Mouse (Mus musculus): Measurements from ENCODE around the gene Ninj2. TPM values are rescaled to one million over a fixed set of nuclear protein-coding genes. Genes with fewer than 3 reads are reported as not detected.
A peak's percentile ranks its signal among the peaks of the same experiment; 100 is the strongest.

The Ninj2 gene
- polyA plus RNA-seq, 1 experiment from 2014 or later = not detected

DNA sequence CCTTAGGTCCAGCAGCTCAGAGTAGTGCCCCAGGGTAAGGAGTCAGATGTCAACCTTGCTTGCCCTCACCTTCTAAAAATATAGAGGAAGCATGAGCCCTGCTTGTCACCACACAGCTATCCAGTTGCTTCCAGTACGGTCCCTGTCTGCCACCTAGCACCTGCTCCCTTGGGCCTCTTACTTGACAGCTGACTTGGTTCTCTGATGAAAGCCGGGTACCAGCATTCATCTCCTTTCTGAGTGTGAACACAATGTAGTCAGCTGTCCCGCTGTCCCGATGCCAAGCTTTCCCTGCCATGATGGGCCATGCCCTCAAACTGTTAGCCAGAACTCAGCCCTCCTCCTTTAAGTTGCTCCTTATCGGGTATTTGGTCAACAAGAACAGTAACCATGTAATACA lies 89.0 kb downstream of the Ninj2 start:
- Histone ChIP-seq H3K36me3 (ENCODE audit: control insufficient read depth, insufficient read depth, low read length) (no peaks in the 10 kb centered on the region), H3K27ac (ENCODE audit: low read length) (no peak overlapping the region), H3K4me3 (ENCODE audit: low read depth, low read length) (no peak overlapping the region), H3K27me3 (ENCODE audit: control insufficient read depth, insufficient read depth, low read length) (no peaks in the 10 kb centered on the region), H3K4me2 (replicated peaks; ENCODE audit: low read depth, low read length) (no peak overlapping the region), H3K4me1 (ENCODE audit: control insufficient read depth, insufficient read depth, low read length) (no peaks in the 10 kb centered on the region), H3K9me3 (ENCODE audit: control insufficient read depth, low read depth, low read length) (no peaks in the 10 kb centered on the region), H3K9ac (replicated peaks; ENCODE audit: low read depth, low read length) (no peak overlapping the region)
- no peak for ATAC-seq (ENCODE audit: insufficient number of reproducible peaks, insufficient read depth, low FRiP score, low read depth)
- WGBS = 91% methylated on average over 5 of the region's 5 CpGs

DNA sequence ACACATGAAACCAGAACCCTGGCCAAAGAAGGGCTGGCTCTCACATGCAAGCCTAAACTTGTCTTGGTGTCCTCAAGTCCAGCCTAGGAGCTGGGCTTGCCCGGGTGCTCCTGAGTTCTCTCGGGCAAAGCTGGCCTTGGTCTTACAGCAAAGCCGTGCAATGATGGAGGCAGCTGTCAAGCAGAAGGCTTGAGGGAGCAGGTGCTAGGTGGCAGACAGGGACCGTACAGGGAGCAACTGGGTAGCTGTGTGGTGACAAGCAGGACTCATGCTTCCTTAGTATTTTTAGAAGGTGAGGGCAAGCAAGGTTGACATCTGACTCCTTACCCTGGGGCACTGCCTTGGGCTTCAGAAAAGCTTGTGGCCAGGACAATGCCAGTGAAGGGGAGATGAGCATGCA lies 90.6 kb downstream of the Ninj2 start:
- H3K4me2 ChIP-seq (replicated peaks; ENCODE audit: low read depth, low read length) = no peak overlapping the region
- no peak for ATAC-seq (ENCODE audit: insufficient number of reproducible peaks, insufficient read depth, low FRiP score, low read depth)
- H3K9me3 ChIP-seq (ENCODE audit: control insufficient read depth, low read depth, low read length) = no peaks in the 10 kb centered on the region
- 86% methylated on average over 4 of the region's 4 CpGs for WGBS
- H3K36me3 ChIP-seq (ENCODE audit: control insufficient read depth, insufficient read depth, low read length) = no peaks in the 10 kb centered on the region
- no peak overlapping the region for H3K9ac ChIP-seq (replicated peaks; ENCODE audit: low read depth, low read length)
- H3K4me3 ChIP-seq (ENCODE audit: low read depth, low read length) = no peak overlapping the region
- no peaks in the 10 kb centered on the region; the same call in 1 of the 2 replicates for H3K4me1 ChIP-seq (ENCODE audit: control insufficient read depth, insufficient read depth, low read length)
- no peak overlapping the region for H3K27ac ChIP-seq (ENCODE audit: low read length)
- no peaks in the 10 kb centered on the region for H3K27me3 ChIP-seq (ENCODE audit: control insufficient read depth, insufficient read depth, low read length)

DNA sequence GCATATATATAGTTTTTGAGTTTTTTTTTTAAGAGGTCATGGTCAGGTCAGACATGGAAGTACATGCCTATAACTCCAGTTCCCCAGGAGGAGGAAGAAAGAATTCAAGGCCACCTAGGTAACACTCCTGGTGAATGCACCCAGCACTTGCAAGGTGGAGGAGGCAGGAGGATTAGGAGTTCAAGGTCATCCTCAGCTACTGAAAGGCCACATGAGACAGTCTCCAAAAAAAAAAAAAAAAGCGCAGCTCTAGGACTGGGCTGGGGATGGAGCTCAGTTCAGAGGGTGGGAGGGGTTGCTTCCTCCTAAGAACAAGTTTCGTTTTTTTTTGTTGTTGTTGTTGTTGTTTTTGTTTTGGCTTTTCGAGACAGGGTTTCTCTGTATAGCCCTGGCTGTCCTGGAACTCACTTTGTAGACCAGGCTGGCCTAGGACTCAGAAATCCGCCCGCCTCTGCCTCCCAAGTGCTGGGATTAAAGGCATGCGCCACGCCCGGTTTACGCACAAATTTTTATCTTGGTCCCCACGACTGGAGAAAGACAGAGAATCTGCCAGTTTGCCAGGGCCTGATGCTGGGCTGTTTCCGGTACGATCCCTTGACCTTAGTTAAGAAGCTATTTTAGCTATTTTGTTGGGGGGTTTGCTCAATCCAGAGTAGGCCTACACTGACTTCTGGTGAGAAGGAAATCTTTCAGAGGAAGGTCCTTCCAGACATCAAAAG lies 92.0 kb downstream of the Ninj2 start:
- no peaks in the 10 kb centered on the region for H3K9me3 ChIP-seq (ENCODE audit: control insufficient read depth, low read depth, low read length)
- H3K27me3 ChIP-seq (ENCODE audit: control insufficient read depth, insufficient read depth, low read length) = no peaks in the 10 kb centered on the region
- no peak overlapping the region for H3K4me2 ChIP-seq (replicated peaks; ENCODE audit: low read depth, low read length)
- no peak for ATAC-seq (ENCODE audit: insufficient number of reproducible peaks, insufficient read depth, low FRiP score, low read depth)
- no peak overlapping the region for H3K27ac ChIP-seq (ENCODE audit: low read length)
- H3K4me1 ChIP-seq (ENCODE audit: control insufficient read depth, insufficient read depth, low read length) = no peaks in the 10 kb centered on the region; the same call in 1 of the 2 replicates
- WGBS = 89% methylated on average over 12 of the region's 12 CpGs
- H3K36me3 ChIP-seq (ENCODE audit: control insufficient read depth, insufficient read depth, low read length) = no peaks in the 10 kb centered on the region
- H3K4me3 ChIP-seq (ENCODE audit: low read depth, low read length) = no peak overlapping the region
- H3K9ac ChIP-seq (replicated peaks; ENCODE audit: low read depth, low read length) = no peak overlapping the region

DNA sequence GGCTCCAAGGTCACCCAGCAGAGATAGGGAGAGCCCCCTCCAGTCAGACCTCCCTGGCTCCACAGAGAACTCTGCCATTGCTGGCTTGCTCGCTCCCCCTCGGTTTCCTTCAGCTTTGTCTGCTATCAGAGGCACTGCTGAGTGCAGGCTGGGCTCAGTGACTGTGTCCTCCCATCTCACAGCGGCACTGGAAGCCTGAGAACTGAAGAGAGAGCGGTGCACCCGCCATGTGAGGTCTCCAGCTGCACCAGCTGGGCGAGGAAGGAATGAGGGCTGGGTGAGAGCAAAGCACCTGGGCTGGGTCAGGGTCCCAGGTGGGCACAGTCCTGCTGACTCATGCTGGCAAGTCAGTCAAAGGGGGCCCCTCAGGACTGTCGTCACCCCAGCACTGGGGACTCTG lies 92.6 kb downstream of the Ninj2 start:
- Histone ChIP-seq H3K27me3 (ENCODE audit: control insufficient read depth, insufficient read depth, low read length) (no peaks in the 10 kb centered on the region), H3K4me1 (ENCODE audit: control insufficient read depth, insufficient read depth, low read length) (no peaks in the 10 kb centered on the region; the same call in 1 of the 2 replicates), H3K4me2 (replicated peaks; ENCODE audit: low read depth, low read length) (no peak overlapping the region), H3K9me3 (ENCODE audit: control insufficient read depth, low read depth, low read length) (no peaks in the 10 kb centered on the region), H3K4me3 (ENCODE audit: low read depth, low read length) (no peak overlapping the region), H3K36me3 (ENCODE audit: control insufficient read depth, insufficient read depth, low read length) (no peaks in the 10 kb centered on the region), H3K27ac (ENCODE audit: low read length) (no peak overlapping the region), H3K9ac (replicated peaks; ENCODE audit: low read depth, low read length) (no peak overlapping the region)
- no peak for ATAC-seq (ENCODE audit: insufficient number of reproducible peaks, insufficient read depth, low FRiP score, low read depth)
- 57% methylated on average over 7 of the region's 7 CpGs for WGBS

DNA sequence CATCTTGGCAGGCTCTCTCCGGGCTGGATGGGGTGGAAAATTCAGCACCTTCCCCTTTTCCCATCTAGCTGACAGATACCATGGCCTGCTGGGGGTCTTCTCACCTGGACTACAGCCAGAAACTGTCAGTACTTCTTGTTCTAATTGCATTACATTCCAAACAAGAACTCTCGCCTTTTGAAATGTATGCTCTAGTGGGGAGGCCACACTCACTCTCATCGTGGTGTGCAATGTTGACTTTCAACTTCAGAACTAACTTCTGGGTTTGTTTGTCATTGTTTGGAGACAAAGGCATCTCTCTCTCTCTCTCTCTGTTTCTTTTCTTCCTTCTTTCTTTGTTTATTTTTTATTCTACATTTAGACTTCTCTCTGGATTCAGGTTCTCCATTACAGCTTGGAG lies 93.4 kb downstream of the Ninj2 start:
- ATAC-seq (ENCODE audit: insufficient number of reproducible peaks, insufficient read depth, low FRiP score, low read depth) = no peak
- WGBS = 36% methylated on average over 3 of the region's 3 CpGs
- H3K27me3 ChIP-seq (ENCODE audit: control insufficient read depth, insufficient read depth, low read length) = no peaks in the 10 kb centered on the region
- H3K4me1 ChIP-seq (ENCODE audit: control insufficient read depth, insufficient read depth, low read length) = no peaks in the 10 kb centered on the region; the same call in 1 of the 2 replicates
- no peak overlapping the region for H3K4me3 ChIP-seq (ENCODE audit: low read depth, low read length)
- H3K36me3 ChIP-seq (ENCODE audit: control insufficient read depth, insufficient read depth, low read length) = no peaks in the 10 kb centered on the region
- H3K9me3 ChIP-seq (ENCODE audit: control insufficient read depth, low read depth, low read length) = no peaks in the 10 kb centered on the region
- no peak overlapping the region for H3K4me2 ChIP-seq (replicated peaks; ENCODE audit: low read depth, low read length)
- no peak overlapping the region for H3K27ac ChIP-seq (ENCODE audit: low read length)
- H3K9ac ChIP-seq (replicated peaks; ENCODE audit: low read depth, low read length) = no peak overlapping the region

DNA sequence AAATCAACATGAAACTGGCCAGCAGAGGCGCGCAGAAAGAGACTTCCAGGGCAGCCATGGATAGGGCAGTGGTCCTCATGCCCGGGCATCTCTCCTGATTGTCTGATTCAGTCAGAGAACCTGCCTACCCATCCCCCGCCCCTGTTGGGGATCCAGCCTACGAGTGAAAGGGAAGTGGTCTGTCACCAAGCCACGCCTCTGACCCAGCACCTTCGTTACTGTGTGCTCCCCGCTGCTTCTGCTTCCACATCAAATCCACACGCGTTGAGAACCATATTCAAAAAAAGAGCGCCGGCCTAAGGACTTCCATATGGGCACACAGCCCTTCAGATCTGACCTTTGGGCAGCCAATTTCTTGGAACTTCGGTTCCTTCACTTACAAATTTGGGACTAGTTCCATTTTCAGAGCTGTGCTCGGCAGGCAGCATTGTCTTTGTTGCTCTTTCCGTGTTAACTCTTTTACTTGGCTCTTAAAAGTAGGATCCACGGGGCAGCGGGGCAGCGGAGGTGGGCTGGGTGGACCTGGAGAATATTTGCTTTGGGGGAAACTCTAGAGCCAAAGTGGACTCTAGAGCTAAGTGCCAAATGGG lies 94.5 kb downstream of the Ninj2 start:
- H3K4me2 ChIP-seq (replicated peaks; ENCODE audit: low read depth, low read length) = peak overlapping the region; percentile 15; the same call in 1 of the 2 replicates
- no peak for ATAC-seq (ENCODE audit: insufficient number of reproducible peaks, insufficient read depth, low FRiP score, low read depth)
- H3K27ac ChIP-seq (ENCODE audit: low read length) = no peak overlapping the region
- H3K36me3 ChIP-seq (ENCODE audit: control insufficient read depth, insufficient read depth, low read length) = no peaks in the 10 kb centered on the region
- H3K4me3 ChIP-seq (ENCODE audit: low read depth, low read length) = no peak overlapping the region
- H3K9ac ChIP-seq (replicated peaks; ENCODE audit: low read depth, low read length) = no peak overlapping the region
- H3K27me3 ChIP-seq (ENCODE audit: control insufficient read depth, insufficient read depth, low read length) = no peaks in the 10 kb centered on the region
- no peaks in the 10 kb centered on the region for H3K9me3 ChIP-seq (ENCODE audit: control insufficient read depth, low read depth, low read length)
- H3K4me1 ChIP-seq (ENCODE audit: control insufficient read depth, insufficient read depth, low read length) = peaks cover 4% of the 10 kb centered on the region; the same call in 1 of the 2 replicates
- WGBS = 25% methylated on average over 18 of the region's 18 CpGs

DNA sequence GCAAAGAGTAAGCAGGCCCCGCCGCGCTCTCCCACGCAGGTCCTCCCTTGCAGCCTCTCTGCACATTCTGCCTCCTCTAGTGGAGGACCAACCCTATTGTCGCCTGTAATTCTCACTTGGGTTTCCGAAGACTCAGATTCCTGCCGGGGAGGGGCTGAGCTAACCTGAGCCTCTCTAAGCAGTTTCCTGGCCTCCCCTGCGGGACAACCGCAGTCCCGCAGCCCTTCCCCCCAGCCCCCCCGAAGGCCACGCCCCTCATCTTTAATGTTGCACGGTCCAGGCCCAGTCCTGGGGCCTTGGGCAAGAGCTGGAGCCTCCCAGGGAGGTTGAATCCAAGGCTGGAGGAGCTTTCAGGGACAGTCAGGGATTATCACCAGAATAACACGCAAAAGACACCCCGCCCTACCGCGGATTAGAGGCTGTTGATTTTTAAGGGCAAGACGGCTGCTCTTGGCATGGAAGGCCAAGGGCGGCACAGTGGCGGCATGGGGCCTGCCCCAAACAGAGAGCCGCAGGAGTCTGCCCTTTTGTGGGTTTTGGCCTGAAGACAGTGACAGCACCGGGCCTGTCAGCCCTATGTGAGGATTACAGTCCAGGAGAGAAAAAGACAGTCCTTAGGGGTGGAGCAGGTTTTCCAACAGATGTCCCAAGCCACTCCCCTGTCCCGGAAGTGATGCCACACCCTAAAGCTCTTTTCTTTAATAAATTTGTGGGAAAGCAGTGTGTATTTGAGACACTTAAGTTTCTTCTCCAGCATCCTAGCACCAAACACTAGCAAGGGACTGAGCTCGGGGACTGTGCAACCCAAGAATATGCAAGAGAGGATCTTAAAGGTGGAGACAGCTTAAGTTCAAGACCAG lies 95.5 kb downstream of the Ninj2 start:
- Histone ChIP-seq H3K4me3 (ENCODE audit: low read depth, low read length) (no peak overlapping the region), H3K36me3 (ENCODE audit: control insufficient read depth, insufficient read depth, low read length) (no peaks in the 10 kb centered on the region), H3K9ac (replicated peaks; ENCODE audit: low read depth, low read length) (no peak overlapping the region), H3K27ac (ENCODE audit: low read length) (no peak overlapping the region), H3K27me3 (ENCODE audit: control insufficient read depth, insufficient read depth, low read length) (no peaks in the 10 kb centered on the region), H3K4me1 (ENCODE audit: control insufficient read depth, insufficient read depth, low read length) (peaks cover 4% of the 10 kb centered on the region; the same call in 1 of the 2 replicates), H3K4me2 (replicated peaks; ENCODE audit: low read depth, low read length) (no peak overlapping the region; the same call in 1 of the 2 replicates), H3K9me3 (ENCODE audit: control insufficient read depth, low read depth, low read length) (no peaks in the 10 kb centered on the region)
- 31% methylated on average over 24 of the region's 24 CpGs for WGBS
- ATAC-seq (ENCODE audit: insufficient number of reproducible peaks, insufficient read depth, low FRiP score, low read depth) = no peak

DNA sequence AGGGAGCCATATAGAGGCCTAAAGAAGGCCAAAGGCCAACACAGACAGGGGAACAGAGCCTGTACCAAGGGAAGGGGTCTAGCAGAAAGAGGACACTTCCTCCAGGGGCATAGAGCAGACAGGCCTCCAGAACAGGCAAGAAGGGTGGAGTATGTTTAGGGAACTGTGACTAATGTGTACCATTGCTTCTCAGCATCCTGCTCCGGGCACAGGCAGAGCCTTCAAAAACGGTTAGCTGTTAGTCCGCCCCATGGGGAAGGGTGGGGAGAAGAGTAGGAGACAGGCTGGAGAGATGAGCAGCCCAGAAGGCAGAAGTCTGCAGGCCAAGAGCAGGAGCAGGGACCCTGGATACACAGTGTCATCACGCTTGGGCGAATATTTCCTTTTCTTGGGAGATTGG lies 96.1 kb downstream of the Ninj2 start:
- WGBS = 92% methylated on average over 5 of the region's 5 CpGs
- Histone ChIP-seq H3K4me1 (ENCODE audit: control insufficient read depth, insufficient read depth, low read length) (peaks cover 4% of the 10 kb centered on the region; the same call in 1 of the 2 replicates), H3K4me3 (ENCODE audit: low read depth, low read length) (no peak overlapping the region), H3K4me2 (replicated peaks; ENCODE audit: low read depth, low read length) (no peak overlapping the region), H3K36me3 (ENCODE audit: control insufficient read depth, insufficient read depth, low read length) (no peaks in the 10 kb centered on the region), H3K9ac (replicated peaks; ENCODE audit: low read depth, low read length) (no peak overlapping the region), H3K27me3 (ENCODE audit: control insufficient read depth, insufficient read depth, low read length) (no peaks in the 10 kb centered on the region), H3K27ac (ENCODE audit: low read length) (no peak overlapping the region), H3K9me3 (ENCODE audit: control insufficient read depth, low read depth, low read length) (no peaks in the 10 kb centered on the region)
- ATAC-seq (ENCODE audit: insufficient number of reproducible peaks, insufficient read depth, low FRiP score, low read depth) = no peak

Data from stomach, embryonic 14.5 days (tissue).